Mouse (Mus musculus) lung, postnatal 0 days (tissue): ENCODE measurements around the gene Foxf1.

Source experiments
- CTCF ChIP-seq: IDR thresholded peaks from 2 replicates; pipeline ENCODE4 v1.5.1; 2016; ENCODE audit warnings: antibody characterized with exemption, mild to moderate bottlenecking
- EP300 ChIP-seq: IDR thresholded peaks from 2 replicates; pipeline ENCODE4 v1.6.1; 2016; ENCODE audit warnings: antibody characterized with exemption, mild to moderate bottlenecking, control low read depth

GRCm38 (mm10) chr8:121075936-121076335 lies 8.2 kb upstream of the Foxf1 start:
- TF ChIP-seq EP300, result no peak
- TF ChIP-seq CTCF, result no peak
